ENCODE assay signal across 16 mouse cellular contexts in the genomic region with DNA sequence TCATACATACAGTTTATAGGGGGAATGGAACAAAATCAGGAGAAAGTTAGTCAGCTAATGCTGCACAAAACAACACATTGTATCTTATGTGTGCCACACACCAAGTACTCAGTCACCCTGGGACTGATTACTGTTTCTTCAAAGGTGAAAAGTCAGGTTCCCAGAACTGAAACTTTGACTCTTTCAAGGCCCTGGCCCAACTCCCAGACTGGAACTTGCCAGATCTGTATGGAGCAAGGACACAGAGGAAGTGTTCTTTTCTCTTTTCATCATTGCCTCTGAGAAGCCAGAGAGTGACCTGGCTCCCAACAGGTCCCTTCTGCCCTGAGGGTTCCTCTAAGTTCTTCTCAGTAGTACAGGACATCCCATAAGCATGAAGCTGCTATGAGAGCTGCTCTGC. TPM values are rescaled to one million over a fixed set of nuclear protein-coding genes. Genes with fewer than 3 reads are reported as not detected.
DNase-seq lines count a peak whose midpoint lies in the region; ATAC-seq lines count a peak whose summit lies in the region.
"Had no signal": no experiment of that assay in that cellular context is flagged by ENCODE, and none has a peak within 500 bp of the region (broad histone marks: within the 10 kb centered on the region; RNA-seq: fewer than 3 reads in every experiment).

No protein-coding gene starts in this region.

- ATAC-seq in liver, embryonic 16.5 days (ENCODE audit: low read depth), result no peak
- ATAC-seq: forebrain, postnatal 0 days had no signal

- H3K9me3 ChIP-seq in liver, embryonic 16.5 days (replicated peaks; ENCODE audit: control insufficient read depth, low read length), result no peaks in the 10 kb centered on the region
- H3K9me3 ChIP-seq: embryonic facial prominence, embryonic 12.5 days had no signal

- no peaks in the 10 kb centered on the region for H3K27me3 ChIP-seq in liver, embryonic 16.5 days (ENCODE audit: control insufficient read depth, insufficient read depth, low read depth, low read length)
- H3K27me3 ChIP-seq: embryonic facial prominence, embryonic 12.5 days had no signal

- H3K4me2 ChIP-seq in liver, embryonic 16.5 days (ENCODE audit: low read depth, low read length), result 0 out of 2 replicates have a peak overlapping the region, but pooled peaks have one; percentile 9
- H3K4me2 ChIP-seq: embryonic facial prominence, embryonic 12.5 days; heart, embryonic 11.5 days; lung, embryonic 14.5 days had no signal

- H3K27ac ChIP-seq in liver, embryonic 16.5 days (ENCODE audit: low read length), result peak overlapping the region; percentile 88
- H3K27ac ChIP-seq: embryonic facial prominence, embryonic 12.5 days; left cerebral cortex, adult 2 months had no signal

- no peak overlapping the region for H3K4me3 ChIP-seq in liver, embryonic 16.5 days (ENCODE audit: low read depth, low read length)
- H3K4me3 ChIP-seq: embryonic facial prominence, embryonic 12.5 days; left cerebral cortex, adult 2 months had no signal

- peaks cover 25% of the 10 kb centered on the region for H3K36me3 ChIP-seq in liver, embryonic 16.5 days (ENCODE audit: control insufficient read depth, insufficient read depth)

- peak; percentile 54 for DNase-seq in adipocyte (ENCODE audit: low spot score)
- peak; percentile 75 for DNase-seq in adrenal gland, postnatal 10 days
- DNase-seq in fat pad, adult 2 months (ENCODE audit: extremely low read depth, low read depth, low spot score), result peak; percentile 7
- DNase-seq in embryo, embryonic 11 days, result no peak
- no peak for DNase-seq in layer of hippocampus, postnatal 25 days (ENCODE audit: extremely low spot score in 1 of 2, low spot score in 1 of 2)
- DNase-seq in layer of hippocampus, postnatal 14 days (ENCODE audit: low spot score in 2 of 2), result no peak
- DNase-seq: cerebellum, adult 9-11 months; forebrain, postnatal 0 days; heart, postnatal 10 days; lung, embryonic 14.5 days; lung, postnatal 4 days; right cerebral cortex, postnatal 25 days had no signal

- 0 out of 2 replicates have a peak overlapping the region, but pooled peaks have one; percentile 50 for H3K9ac ChIP-seq in liver, embryonic 16.5 days (ENCODE audit: low read depth, low read length)
- H3K9ac ChIP-seq: embryonic facial prominence, embryonic 12.5 days; forebrain, postnatal 0 days; lung, embryonic 14.5 days had no signal

- peaks cover 15% of the 10 kb centered on the region for H3K4me1 ChIP-seq in liver, embryonic 16.5 days (ENCODE audit: control insufficient read depth, low read depth, low read length)
- H3K4me1 ChIP-seq: embryonic facial prominence, embryonic 12.5 days had no signal

RNA-seq across cellular contexts. Expression of gene Alkbh8, which starts 10.2 kb away (rescaled TPM):
- total RNA-seq in adrenal gland, postnatal 10 days (2021), result 10 to 100 TPM; 17.0 to 25.1 TPM
- 14.9 and 16.6 TPM in 2 replicates for polyA plus RNA-seq in liver, embryonic 16.5 days (2015; fragmentation: Nextera tagmentation; extraction: Ambion mirVana)
- total RNA-seq in layer of hippocampus, postnatal 25 days (2021), result 10 to 100 TPM; 43.9 to 49.2 TPM
- total RNA-seq in layer of hippocampus, postnatal 14 days (2021), result 10 to 100 TPM; 40.2 to 44.1 TPM

RNA-seq across cellular contexts. Expression of gene Cwf19l2, which starts 58.3 kb away (rescaled TPM):
- total RNA-seq in adrenal gland, postnatal 10 days (2021), result 10 to 100 TPM; 21.3 to 29.5 TPM
- polyA plus RNA-seq in liver, embryonic 16.5 days (2015; fragmentation: Nextera tagmentation; extraction: Ambion mirVana), result 4.0 TPM in 2 replicates
- total RNA-seq in layer of hippocampus, postnatal 25 days (2021), result 10 to 100 TPM; 14.0 to 20.6 TPM
- 10 to 100 TPM; 16.9 to 19.2 TPM for total RNA-seq in layer of hippocampus, postnatal 14 days (2021)

Comparison
In these comparisons a context has a peak if more than half of its experiments do, and no peak if none do; other contexts are left out.
1. DNase-seq: peak in adipocyte (single experiment), adrenal gland, postnatal 10 days (single experiment) and fat pad, adult 2 months (single experiment); none in embryo, embryonic 11 days (single experiment), layer of hippocampus, postnatal 25 days (0 of 2) and layer of hippocampus, postnatal 14 days (0 of 2).